Mouse (Mus musculus) ES-Bruce4 (cell line): ENCODE results near the gene Il6.

Experiments used
- CTCF ChIP-seq: IDR thresholded peaks from one replicate; pipeline ENCODE4 v1.8.1; 2011; ENCODE audit warnings: low read depth, low read length
- POLR2A ChIP-seq: IDR thresholded peaks from one replicate; pipeline ENCODE4 v1.8.1; 2011; ENCODE audit warnings: low read length; ENCODE audit not compliant: insufficient read depth

GRCm38 (mm10) chr5:29963488-29963887, 49.4 kb upstream of the Il6 start:
- TF ChIP-seq CTCF (no peak), POLR2A (no peak)
